Mouse (Mus musculus): ENCODE measurements around the gene Izumo1r. TPM values are rescaled to one million over a fixed set of nuclear protein-coding genes. Genes with fewer than 3 reads are reported as not detected.

Izumo1r gene
- polyA plus RNA-seq, 3 experiments from 2014 or later: 294 to 1,489 (median 1,424) TPM

DNA sequence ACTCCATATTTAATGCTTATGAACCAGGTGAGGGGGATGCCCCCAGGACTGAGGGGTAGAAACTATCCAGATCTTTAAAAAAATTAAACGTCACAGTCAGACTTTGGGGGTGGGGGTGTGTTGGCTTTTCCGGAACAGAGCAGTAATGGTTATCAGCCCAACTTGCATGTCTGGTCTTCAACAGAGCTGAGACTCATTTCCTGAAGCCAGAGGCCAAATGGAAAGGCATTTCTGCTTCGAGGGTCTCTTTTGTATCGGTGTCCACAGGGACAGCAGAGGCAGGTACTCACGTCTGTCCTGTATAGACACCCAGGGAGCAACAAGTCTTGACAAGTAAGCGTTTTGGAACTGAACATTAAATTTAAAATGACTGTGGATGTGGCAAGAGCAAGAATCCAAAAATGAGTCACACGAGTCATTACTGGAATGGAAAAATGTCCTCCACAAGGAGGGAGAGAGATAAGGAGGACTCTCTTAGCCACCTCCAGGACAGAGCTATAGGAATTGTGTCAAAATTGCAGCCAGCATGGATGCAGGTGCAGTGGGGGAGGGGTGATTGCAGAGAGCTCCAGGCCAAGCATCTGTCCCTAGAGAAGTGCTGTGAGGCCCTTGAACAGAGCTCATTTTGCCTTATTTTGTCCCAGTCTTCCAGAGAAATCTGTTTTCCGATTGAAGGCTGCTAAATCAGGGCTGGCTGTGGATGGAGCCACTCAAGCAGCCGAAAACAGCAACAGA lies 1.2 kb upstream of the Izumo1r start:
- ATAC-seq: peak; percentile 20

- no peak for ATAC-seq
These were observed 743 bp downstream of the Izumo1r start for GRCm38 (mm10) chr9:14903006-14903405.

DNA sequence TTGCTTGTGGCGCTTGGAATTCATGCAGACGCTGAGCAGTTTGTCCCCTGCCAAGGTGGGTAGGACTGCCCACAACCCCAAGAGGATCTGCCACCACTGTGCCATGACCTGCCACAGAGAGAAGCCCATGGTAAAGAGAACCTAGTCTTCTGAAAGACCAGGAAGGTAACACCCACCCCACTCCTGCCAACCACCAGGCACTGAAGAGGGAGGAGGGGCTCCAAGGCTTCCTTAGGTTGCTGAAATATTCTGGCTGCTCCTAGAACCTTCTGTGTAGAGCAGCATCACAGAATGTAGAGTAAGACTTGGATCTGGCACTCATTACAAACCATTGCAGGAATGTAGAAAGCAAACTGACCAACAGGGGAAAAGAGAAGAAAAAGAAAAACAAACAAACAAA lies 1.3 kb downstream of the Izumo1r start:
- peak; percentile 25 for ATAC-seq

GRCm38 (mm10) chr9:14901757-14902156 lies 2.0 kb downstream of the Izumo1r start:
- ATAC-seq: no peak

GRCm38 (mm10) chr9:14897102-14897501 lies 6.6 kb downstream of the Izumo1r start:
- ATAC-seq: no peak

GRCm38 (mm10) chr9:14895237-14895835 lies 8.4 kb downstream of the Izumo1r start:
- peak; percentile 59 for ATAC-seq

DNA sequence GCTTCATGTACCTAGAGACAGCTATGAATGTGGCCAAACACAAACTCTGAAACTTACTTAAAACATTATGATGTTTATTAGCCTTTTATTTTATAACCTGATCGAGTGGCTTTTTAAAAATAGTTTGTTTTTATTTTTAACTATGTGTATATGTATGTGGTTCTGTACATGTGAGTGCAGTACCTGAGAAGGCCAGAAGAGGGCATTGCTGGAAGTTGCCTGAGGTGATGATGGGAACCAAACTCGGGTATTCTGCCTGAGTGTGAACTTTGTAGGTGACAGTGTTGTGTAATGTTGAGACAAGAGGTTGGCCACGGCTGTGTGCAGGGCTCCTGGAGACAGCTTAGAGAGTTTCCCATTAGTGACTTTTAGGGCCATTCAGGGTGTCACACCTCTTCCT lies 9.1 kb downstream of the Izumo1r start:
- ATAC-seq: no peak

GRCm38 (mm10) chr9:14893388-14893787 lies 10.4 kb downstream of the Izumo1r start:
- no peak for ATAC-seq

DNA sequence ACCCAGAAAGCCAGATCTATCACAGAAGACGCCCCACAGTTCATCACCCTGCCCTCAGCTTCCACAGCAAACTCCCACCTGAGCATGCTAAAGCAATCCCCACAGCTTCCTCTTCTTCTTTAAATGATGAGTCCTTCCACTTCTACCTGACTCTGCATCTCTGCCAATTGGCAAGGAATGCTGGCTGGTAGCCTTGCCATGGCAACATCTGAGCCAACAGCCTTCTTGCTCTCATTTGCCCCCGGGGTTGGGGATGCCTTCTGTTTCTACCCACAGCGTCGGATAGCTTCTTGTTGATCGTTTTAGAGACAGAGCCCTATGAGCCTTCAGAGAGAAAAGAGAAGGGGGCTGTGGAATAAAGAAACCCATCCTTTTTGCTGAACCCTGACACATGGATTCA lies 11.9 kb downstream of the Izumo1r start:
- ATAC-seq: no peak

GRCm38 (mm10) chr9:14890699-14891098 lies 13.1 kb downstream of the Izumo1r start:
- no peak for ATAC-seq

- no peak for ATAC-seq
These were observed 15.1 kb downstream of the Izumo1r start for GRCm38 (mm10) chr9:14888671-14889070.

DNA sequence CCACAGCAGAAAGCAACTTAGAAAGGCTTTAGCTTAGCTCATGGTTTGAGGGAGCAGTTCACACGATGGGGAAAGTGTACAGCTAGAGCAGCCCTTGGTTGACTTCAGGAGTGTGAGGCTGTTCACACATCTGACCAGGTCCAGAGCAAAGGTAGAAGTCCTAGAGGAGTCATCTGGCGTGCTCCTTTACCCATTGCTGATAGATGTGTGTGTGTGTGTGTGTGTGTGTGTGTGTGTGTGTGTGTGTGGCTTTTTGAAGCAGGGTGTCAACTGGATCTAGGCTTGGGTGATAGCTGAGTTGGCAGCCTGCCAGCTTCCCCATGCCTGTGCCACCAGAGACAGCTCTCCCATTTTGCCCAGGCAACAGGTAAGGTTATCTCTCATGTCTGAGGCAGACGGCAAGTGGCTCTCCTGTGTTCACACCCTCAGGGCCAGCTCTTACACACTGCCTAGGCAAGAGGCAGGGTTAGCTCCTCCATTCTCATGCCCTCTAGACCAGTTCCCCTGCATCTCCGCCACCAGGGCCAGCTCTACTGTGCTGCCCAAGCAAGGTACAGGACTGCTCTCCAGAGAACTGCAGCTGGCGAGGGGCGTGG lies 15.9 kb downstream of the Izumo1r start:
- no peak for ATAC-seq

GRCm38 (mm10) chr9:14885954-14886353 lies 17.8 kb downstream of the Izumo1r start:
- no peak for ATAC-seq

DNA sequence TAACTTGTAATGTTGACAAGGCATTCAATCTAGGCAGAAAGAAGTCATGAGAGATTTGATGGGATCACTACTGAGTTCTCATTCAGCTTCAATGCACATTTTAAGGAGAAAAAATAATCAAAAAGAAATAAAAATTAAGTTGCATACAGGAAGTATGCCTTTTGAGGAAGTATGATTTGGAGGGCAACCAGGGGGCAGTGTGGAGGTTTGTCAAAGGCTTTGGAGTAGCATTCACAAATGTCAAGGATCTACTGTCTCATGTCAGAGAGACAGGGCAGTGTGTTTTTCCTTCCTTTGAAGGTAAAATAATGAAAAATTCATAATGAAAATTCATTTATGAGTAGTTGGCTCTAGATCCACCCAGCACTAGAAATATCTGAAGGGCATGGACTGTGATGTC lies 18.6 kb downstream of the Izumo1r start:
- ATAC-seq: peak; percentile 44

DNA sequence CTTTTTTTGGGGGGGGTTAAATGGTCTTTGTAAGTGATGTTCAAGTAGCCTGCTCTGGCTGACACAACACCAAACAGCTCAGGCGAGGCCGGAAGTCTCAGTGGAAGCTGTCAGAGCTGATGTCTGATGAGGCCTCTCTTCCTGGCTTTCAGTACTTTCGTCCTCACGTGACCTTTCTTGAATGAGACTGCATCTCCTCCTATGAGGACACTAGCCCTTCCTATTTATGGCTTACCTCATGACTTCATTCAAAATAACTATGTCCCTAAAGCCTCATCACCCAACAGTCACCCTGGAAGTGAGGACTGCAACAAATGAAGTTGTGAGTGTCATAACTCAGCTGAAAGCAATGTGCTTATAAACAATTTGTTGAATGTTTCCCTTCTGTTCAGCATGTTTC lies 19.1 kb downstream of the Izumo1r start:
- peak; percentile 86 for ATAC-seq

DNA sequence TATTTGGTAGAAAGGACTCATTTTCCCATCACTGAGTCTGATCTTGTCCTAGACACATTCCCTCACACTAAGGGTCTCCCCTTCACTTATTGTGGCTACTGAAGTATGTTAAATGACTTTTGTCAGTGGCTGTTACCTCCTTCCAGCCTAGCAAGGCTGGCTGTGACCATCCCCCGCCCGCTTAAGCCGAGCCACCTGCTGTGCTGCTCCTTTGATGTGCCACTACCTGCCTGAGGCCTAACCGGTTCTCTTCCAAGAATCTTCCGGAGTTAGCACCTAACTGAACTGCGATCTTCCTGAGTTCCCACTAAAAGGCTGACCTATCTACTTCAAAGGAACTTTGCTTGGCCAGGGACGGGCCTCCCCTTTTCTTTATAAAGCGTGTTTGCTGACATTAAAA lies 27.2 kb downstream of the Izumo1r start:
- ATAC-seq: peak; percentile 51

DNA sequence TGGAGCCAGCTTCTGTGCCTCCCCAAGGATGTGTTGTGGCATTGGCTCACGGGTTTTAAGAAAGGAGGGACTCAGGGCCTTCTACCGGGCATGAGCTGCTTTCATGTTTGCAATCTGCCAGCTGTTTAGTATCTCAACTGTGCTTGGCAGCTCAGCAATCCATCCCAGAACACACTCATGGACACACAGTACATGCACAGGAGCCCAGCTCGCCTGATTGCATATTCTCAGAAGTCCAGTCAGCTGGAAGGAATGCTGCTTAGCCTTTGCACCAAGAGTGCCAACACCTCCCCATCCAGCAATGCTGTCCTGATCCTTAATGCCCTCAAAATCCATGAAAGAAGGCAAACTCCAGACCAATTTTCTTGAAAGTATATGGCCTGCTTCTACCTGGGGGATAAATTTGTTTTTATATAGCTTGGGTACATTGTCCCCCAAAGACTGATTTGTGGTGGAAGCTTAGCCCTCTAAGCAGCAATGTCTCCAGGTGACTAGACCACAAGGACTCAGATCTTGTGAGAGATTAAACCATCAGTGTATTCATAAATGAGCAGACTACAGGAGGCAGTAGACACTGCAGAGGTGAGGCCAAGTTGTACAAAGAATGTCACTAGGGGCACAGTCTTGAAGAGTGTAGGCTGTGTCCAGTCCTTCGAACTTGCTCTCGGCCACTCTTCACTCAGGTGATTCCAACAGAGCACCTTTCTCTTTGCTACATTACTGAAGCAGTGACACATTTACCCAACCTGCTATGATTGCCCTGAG lies 27.8 kb downstream of the Izumo1r start:
- peak; percentile 81 for ATAC-seq

- no peak for ATAC-seq
These were observed 31.4 kb downstream of the Izumo1r start for GRCm38 (mm10) chr9:14872181-14872930.

GRCm38 (mm10) chr9:14871536-14871935 lies 32.2 kb downstream of the Izumo1r start:
- no peak for ATAC-seq

DNA sequence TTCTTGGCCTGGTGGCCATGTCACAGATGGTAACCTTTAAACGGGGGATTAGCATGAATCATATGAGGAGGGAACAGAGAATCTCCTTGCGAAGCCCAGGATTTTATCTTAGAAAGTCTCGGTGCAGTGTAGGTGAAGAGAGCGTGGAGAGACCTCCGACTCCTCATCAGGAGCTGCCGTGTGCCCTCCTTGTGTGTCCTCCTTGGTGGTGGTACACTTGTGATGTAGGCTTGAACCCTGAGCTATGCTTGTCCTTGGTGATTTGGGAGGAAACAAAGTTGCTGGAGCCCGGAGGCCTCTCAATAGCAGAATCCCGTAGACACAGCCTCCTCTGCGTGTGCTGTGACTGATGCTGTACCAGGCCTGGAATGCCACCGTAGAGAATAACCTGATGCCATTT lies 32.9 kb downstream of the Izumo1r start:
- ATAC-seq: no peak

DNA sequence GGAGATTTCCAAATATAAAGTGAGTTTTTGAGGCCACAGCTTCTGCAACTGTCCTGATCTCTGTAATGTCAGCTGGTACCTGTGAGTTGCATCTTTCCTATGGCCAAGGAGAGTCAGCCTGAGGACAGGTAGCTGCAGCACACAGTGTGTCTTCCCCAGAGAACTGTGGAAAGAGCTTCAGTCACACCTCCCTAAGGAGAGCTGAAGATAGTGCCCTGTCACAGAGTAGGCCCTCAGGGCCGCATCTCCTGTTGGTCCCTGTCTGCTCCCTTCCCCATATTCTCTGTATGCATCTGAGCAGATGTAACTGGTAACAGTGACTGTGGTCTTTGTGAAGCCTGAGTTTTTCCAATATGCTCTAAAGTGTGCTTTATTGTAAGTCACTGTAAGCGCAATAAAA lies 33.4 kb downstream of the Izumo1r start:
- no peak for ATAC-seq

GRCm38 (mm10) chr9:14868326-14868725 lies 35.4 kb downstream of the Izumo1r start:
- no peak for ATAC-seq

- ATAC-seq: peak; percentile 87
These were observed 36.8 kb downstream of the Izumo1r start for GRCm38 (mm10) chr9:14866957-14867356.
